Mouse (Mus musculus) C2C12 (cell line): ENCODE data around the gene Fez1.

Experiments used
- CEBPB ChIP-seq: IDR thresholded peaks from one replicate; pipeline ENCODE4 v1.6.1; 2011; ENCODE audit warnings: low read depth, mild to moderate bottlenecking, control low read depth, moderate library complexity
- CTCF ChIP-seq: IDR thresholded peaks from one replicate; pipeline ENCODE4 v1.5.1; 2011; ENCODE audit not compliant: control insufficient read depth, insufficient read depth, insufficient read length
- FOSL1 ChIP-seq: IDR thresholded peaks from one replicate; pipeline ENCODE4 v1.8.0; 2011; ENCODE audit warnings: mild to moderate bottlenecking, low read length; ENCODE audit not compliant: poor library complexity, insufficient read depth, severe bottlenecking
- MAX ChIP-seq: IDR thresholded peaks from one replicate; pipeline ENCODE4 v1.6.1; 2011; ENCODE audit warnings: mild to moderate bottlenecking, control low read depth
- MYOG ChIP-seq: IDR thresholded peaks from one replicate; pipeline ENCODE4 v1.6.1; 2011; ENCODE audit not compliant: control insufficient read depth, insufficient read length; ENCODE audit errors: extremely low read depth
- USF1 ChIP-seq: IDR thresholded peaks from one replicate; pipeline ENCODE4 v1.6.1; 2011; ENCODE audit warnings: low read depth, mild to moderate bottlenecking, control low read depth, moderate library complexity

DNA sequence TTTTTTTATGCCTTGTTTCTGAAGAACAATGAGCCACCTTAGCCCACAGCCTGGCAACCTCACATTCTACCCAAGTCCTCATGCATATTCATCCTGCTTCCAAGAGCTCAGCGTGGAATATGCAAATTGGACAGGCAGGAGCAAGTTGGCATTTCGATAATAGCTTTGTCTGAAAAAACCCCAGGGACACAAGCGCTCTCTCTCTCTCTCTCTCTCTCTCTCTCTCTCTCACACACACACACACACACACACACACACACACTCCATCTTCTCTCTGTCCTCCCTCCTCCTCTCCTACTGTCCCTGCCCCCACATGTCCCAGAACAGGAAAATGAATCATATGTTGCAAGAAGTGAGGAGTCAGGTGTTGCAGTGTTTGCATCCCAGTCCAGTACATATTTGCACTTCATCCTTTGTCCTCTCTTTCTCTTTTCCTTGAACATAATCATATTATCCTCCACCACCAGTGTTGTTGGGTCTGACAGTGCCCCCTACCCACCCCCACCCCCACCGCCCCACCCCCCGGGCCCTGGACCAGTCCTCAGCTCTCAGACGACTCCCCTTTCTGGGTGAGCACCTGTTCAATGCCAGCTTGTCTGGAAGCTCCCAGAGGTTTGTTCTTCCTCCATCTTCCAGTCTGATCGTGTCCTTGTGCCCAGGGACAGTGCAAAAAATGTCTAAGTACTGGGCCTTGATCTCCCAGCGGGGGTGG lies 60.5 kb downstream of the Fez1 start:
- TF ChIP-seq CTCF (no peak), USF1 (no peak), MAX (no peak), MYOG (no peak), FOSL1 (no peak), CEBPB (no peak)
